Mouse (Mus musculus): ENCODE data around the gene Rps16.
"Not testable (repeated sequence)": the region's sequence is repeated elsewhere in the genome, so short reads cannot be mapped to it uniquely, and the experiment has no call there.

The Rps16 gene

GRCm38 (mm10) chr7:28373891-28374495, 23.5 kb downstream of the Rps16 start:
- no peak for DNase-seq (ENCODE audit: low read depth, low spot score)

GRCm38 (mm10) chr7:28374647-28375046, 24.2 kb downstream of the Rps16 start:
- no peak for DNase-seq (ENCODE audit: low read depth, low spot score)

GRCm38 (mm10) chr7:28375176-28375921, 24.9 kb downstream of the Rps16 start:
- DNase-seq (ENCODE audit: low read depth, low spot score) = peak; percentile 90

- peak; percentile 74 for DNase-seq (ENCODE audit: low read depth, low spot score)
These were observed 25.7 kb downstream of the Rps16 start for GRCm38 (mm10) chr7:28376011-28376771.

GRCm38 (mm10) chr7:28377190-28378065, 27.0 kb downstream of the Rps16 start:
- no peak for DNase-seq (ENCODE audit: low read depth, low spot score)

GRCm38 (mm10) chr7:28378066-28378690, 27.7 kb downstream of the Rps16 start:
- peak; percentile 60 for DNase-seq (ENCODE audit: low read depth, low spot score)

- DNase-seq (ENCODE audit: low read depth, low spot score) = peak; percentile 86
These were observed 28.6 kb downstream of the Rps16 start for GRCm38 (mm10) chr7:28378769-28379651.

GRCm38 (mm10) chr7:28380237-28381016, 30.0 kb downstream of the Rps16 start, which contains the start of gene Zfp36:
TSS of gene Zfp36 (minus strand) at chr7:28380253.
- no peak for DNase-seq (ENCODE audit: low read depth, low spot score)

- DNase-seq (ENCODE audit: low read depth, low spot score) = peak; percentile 94
These were observed 30.8 kb downstream of the Rps16 start for GRCm38 (mm10) chr7:28381017-28381790.

- peak; percentile 83 for DNase-seq (ENCODE audit: low read depth, low spot score)
These were observed 31.5 kb downstream of the Rps16 start for GRCm38 (mm10) chr7:28381938-28382337.

GRCm38 (mm10) chr7:28382347-28382951, 32.0 kb downstream of the Rps16 start:
- DNase-seq (ENCODE audit: low read depth, low spot score) = no peak

GRCm38 (mm10) chr7:28382981-28383396, 32.5 kb downstream of the Rps16 start:
- DNase-seq (ENCODE audit: low read depth, low spot score) = peak; percentile 82

- peak; percentile 68 for DNase-seq (ENCODE audit: low read depth, low spot score)
These were observed 33.2 kb downstream of the Rps16 start for GRCm38 (mm10) chr7:28383606-28384005.

- no peak for DNase-seq (ENCODE audit: low read depth, low spot score)
These were observed 33.7 kb downstream of the Rps16 start for GRCm38 (mm10) chr7:28384162-28384561.

- DNase-seq (ENCODE audit: low read depth, low spot score) = no peak
These were observed 34.7 kb downstream of the Rps16 start for GRCm38 (mm10) chr7:28385196-28385595.

GRCm38 (mm10) chr7:28386007-28386406, 35.6 kb downstream of the Rps16 start:
- no peak for DNase-seq (ENCODE audit: low read depth, low spot score)

- DNase-seq (ENCODE audit: low read depth, low spot score) = peak; percentile 87
These were observed 36.0 kb downstream of the Rps16 start for GRCm38 (mm10) chr7:28386462-28386861.

GRCm38 (mm10) chr7:28386877-28387276, 36.4 kb downstream of the Rps16 start:
- not testable (repeated sequence) for DNase-seq (ENCODE audit: low read depth, low spot score)
